Mouse (Mus musculus): Measurements from ENCODE around the gene Stk33. TPM values are rescaled to one million over a fixed set of nuclear protein-coding genes. Genes with fewer than 3 reads are reported as not detected.

The Stk33 gene
- polyA plus RNA-seq, 1 experiment, result 0.67 TPM

- Histone ChIP-seq H3K27ac (ENCODE audit: insufficient read depth, low read length) (no peak overlapping the region), H3K4me1 (ENCODE audit: control insufficient read depth, insufficient read depth, low read length) (no peaks in the 10 kb centered on the region), H3K4me3 (ENCODE audit: insufficient read depth, low read length) (no peak overlapping the region)
- TF ChIP-seq CTCF (IDR thresholded peaks at IDR 0.05; ENCODE audit: borderline replicate concordance, insufficient read depth, low read length), result no peak
- no peak for TF ChIP-seq POLR2A (IDR thresholded peaks at IDR 0.05; ENCODE audit: low read depth, low read length)
These were observed 143.5 kb downstream of the Stk33 start for GRCm38 (mm10) chr7:109295351-109295750.

DNA sequence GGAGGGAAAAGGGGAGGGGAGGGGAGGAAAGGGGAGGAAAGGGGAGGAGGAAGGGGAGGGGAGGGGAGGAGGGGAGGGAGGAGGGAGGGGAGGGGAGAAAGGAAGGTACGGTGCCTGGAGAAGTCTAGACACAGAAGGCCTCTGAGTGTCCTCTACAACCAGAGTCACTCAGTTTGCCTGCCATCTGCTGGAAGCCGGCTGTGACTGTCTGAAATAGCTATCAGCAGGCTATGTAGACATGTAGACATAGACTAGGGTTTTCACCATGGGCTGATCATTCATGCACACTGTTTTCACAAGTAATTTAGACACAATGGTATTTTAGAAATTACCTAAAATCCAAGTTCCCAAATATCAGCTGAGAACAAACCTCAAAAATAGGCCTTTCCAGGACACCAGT, 148.4 kb downstream of the Stk33 start:
- TF ChIP-seq POLR2A (IDR thresholded peaks at IDR 0.05; ENCODE audit: low read depth, low read length), result no peak
- TF ChIP-seq CTCF (IDR thresholded peaks at IDR 0.05; ENCODE audit: borderline replicate concordance, insufficient read depth, low read length), result no peak
- H3K4me1 ChIP-seq (ENCODE audit: control insufficient read depth, insufficient read depth, low read length), result no peaks in the 10 kb centered on the region
- no peak overlapping the region for H3K27ac ChIP-seq (ENCODE audit: insufficient read depth, low read length)
- H3K4me3 ChIP-seq (ENCODE audit: insufficient read depth, low read length), result no peak overlapping the region

DNA sequence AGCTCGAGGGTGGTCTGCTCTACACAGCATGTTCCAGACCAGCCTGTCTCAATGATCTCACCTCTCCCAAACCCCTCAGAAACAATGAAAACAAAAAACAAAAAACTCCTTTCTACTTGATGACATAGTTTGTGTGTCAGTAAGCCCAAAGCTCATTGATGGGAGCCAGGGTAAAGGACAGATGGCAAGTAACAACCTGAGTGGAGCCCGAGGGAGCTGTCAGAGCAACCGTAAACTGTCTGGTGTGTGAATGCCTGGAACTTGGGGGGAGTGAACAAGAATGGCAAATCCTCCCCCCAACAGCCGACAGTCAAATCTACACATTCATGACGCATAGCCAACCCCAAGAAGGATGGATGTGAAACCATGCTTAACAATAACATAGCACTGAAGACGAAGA, 149.8 kb downstream of the Stk33 start:
- Histone ChIP-seq H3K27ac (ENCODE audit: insufficient read depth, low read length) (no peak overlapping the region), H3K4me3 (ENCODE audit: insufficient read depth, low read length) (no peak overlapping the region), H3K4me1 (ENCODE audit: control insufficient read depth, insufficient read depth, low read length) (no peaks in the 10 kb centered on the region)
- TF ChIP-seq CTCF (IDR thresholded peaks at IDR 0.05; ENCODE audit: borderline replicate concordance, insufficient read depth, low read length), result no peak
- no peak for TF ChIP-seq POLR2A (IDR thresholded peaks at IDR 0.05; ENCODE audit: low read depth, low read length)

DNA sequence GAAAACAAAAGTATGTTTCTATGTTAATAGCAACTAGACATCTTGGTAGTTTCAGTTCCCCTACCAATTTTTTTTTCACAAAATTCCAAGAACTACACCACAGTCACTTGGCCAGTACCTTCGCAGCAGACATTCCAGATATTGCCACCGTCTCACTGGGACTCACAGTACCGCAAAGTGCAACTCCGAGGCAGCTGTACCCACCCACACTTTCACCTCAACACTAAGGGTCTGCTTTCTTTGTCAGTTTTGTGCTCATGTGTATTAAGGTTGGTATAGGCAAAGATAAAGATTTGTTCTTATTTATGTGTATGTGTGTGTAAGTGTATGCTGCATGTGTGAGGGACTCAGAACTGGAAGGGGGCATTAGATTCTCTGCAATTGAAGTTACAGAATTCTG, 156.8 kb downstream of the Stk33 start:
- H3K4me3 ChIP-seq (ENCODE audit: insufficient read depth, low read length), result no peak overlapping the region
- no peak for TF ChIP-seq POLR2A (IDR thresholded peaks at IDR 0.05; ENCODE audit: low read depth, low read length)
- TF ChIP-seq CTCF (IDR thresholded peaks at IDR 0.05; ENCODE audit: borderline replicate concordance, insufficient read depth, low read length), result no peak
- H3K27ac ChIP-seq (ENCODE audit: insufficient read depth, low read length), result no peak overlapping the region
- no peaks in the 10 kb centered on the region for H3K4me1 ChIP-seq (ENCODE audit: control insufficient read depth, insufficient read depth, low read length)

DNA sequence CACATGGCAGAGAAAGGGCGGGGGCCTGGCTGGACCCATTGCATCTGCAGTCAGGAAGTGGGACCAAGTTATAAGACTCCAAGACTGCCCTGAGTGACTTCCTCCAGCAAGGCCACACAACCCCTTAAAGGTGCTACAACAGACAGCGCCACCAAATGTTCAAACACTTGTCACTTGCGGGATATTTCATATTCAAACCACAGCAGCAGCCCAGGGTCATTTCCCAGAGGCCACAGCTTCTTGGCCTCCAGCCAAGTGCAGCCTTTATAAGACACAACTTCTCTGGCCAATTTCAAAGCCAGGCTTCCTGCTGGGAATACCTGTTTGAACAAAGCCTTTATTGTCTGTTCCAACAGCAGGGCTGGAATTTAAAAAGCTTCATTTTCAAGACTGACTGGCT, 162.3 kb downstream of the Stk33 start:
- Histone ChIP-seq H3K27ac (ENCODE audit: insufficient read depth, low read length) (no peak overlapping the region), H3K4me3 (ENCODE audit: insufficient read depth, low read length) (no peak overlapping the region), H3K4me1 (ENCODE audit: control insufficient read depth, insufficient read depth, low read length) (no peaks in the 10 kb centered on the region)
- no peak for TF ChIP-seq CTCF (IDR thresholded peaks at IDR 0.05; ENCODE audit: borderline replicate concordance, insufficient read depth, low read length)
- TF ChIP-seq POLR2A (IDR thresholded peaks at IDR 0.05; ENCODE audit: low read depth, low read length), result no peak

DNA sequence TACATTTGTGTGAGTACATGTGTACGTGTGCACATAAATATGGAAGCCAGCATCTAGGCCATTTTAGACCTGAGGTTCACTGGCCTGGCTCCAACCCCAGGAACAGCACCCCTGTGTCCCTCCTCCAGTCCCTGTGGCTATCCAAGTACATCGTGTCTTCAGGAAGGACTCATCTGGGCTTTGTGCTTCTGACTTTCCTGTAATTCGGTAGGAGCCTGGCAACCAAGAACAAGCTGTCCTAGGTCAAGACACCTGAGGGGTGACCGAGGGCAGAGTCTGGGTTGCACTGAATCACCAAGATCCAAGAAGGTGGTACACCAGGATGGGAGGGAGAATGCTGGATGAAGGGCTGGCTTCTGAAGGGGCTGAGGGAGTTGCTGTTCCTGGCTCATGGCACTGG, 163.0 kb downstream of the Stk33 start:
- Histone ChIP-seq H3K4me3 (ENCODE audit: insufficient read depth, low read length) (no peak overlapping the region), H3K4me1 (ENCODE audit: control insufficient read depth, insufficient read depth, low read length) (no peaks in the 10 kb centered on the region), H3K27ac (ENCODE audit: insufficient read depth, low read length) (no peak overlapping the region)
- no peak for TF ChIP-seq POLR2A (IDR thresholded peaks at IDR 0.05; ENCODE audit: low read depth, low read length)
- no peak for TF ChIP-seq CTCF (IDR thresholded peaks at IDR 0.05; ENCODE audit: borderline replicate concordance, insufficient read depth, low read length)

GRCm38 (mm10) chr7:109275151-109275550, 163.7 kb downstream of the Stk33 start:
- H3K4me3 ChIP-seq (ENCODE audit: insufficient read depth, low read length), result no peak overlapping the region
- H3K4me1 ChIP-seq (ENCODE audit: control insufficient read depth, insufficient read depth, low read length), result no peaks in the 10 kb centered on the region
- H3K27ac ChIP-seq (ENCODE audit: insufficient read depth, low read length), result no peak overlapping the region
- TF ChIP-seq POLR2A (IDR thresholded peaks at IDR 0.05; ENCODE audit: low read depth, low read length) (no peak), CTCF (IDR thresholded peaks at IDR 0.05; ENCODE audit: borderline replicate concordance, insufficient read depth, low read length) (no peak)

GRCm38 (mm10) chr7:109274289-109274688, 164.6 kb downstream of the Stk33 start:
- TF ChIP-seq POLR2A (IDR thresholded peaks at IDR 0.05; ENCODE audit: low read depth, low read length) (no peak), CTCF (IDR thresholded peaks at IDR 0.05; ENCODE audit: borderline replicate concordance, insufficient read depth, low read length) (no peak)
- no peak overlapping the region for H3K4me3 ChIP-seq (ENCODE audit: insufficient read depth, low read length)
- no peaks in the 10 kb centered on the region for H3K4me1 ChIP-seq (ENCODE audit: control insufficient read depth, insufficient read depth, low read length)
- H3K27ac ChIP-seq (ENCODE audit: insufficient read depth, low read length), result no peak overlapping the region

DNA sequence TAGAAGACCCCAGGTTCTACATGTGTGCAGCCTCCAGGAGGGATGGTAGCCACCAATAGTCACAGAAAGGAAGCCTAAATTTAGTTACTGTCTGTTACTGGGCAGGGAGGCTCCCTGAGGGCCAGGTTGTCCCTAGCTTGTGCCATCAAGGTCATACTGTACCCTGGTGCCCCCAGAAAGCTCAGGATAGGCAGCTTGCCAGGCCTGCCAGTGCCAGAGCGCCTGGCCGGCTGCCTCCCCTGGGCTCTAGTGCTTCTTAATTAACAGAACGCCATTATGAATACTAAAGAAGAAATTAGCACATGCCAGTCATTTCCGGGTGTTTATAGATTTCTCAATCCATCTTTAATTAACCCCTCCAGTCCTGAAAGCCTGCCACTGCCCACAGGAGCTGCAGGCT, 169.8 kb downstream of the Stk33 start:
- Histone ChIP-seq H3K4me1 (ENCODE audit: control insufficient read depth, insufficient read depth, low read length) (no peaks in the 10 kb centered on the region), H3K4me3 (ENCODE audit: insufficient read depth, low read length) (no peak overlapping the region), H3K27ac (ENCODE audit: insufficient read depth, low read length) (no peak overlapping the region)
- no peak for TF ChIP-seq CTCF (IDR thresholded peaks at IDR 0.05; ENCODE audit: borderline replicate concordance, insufficient read depth, low read length)
- TF ChIP-seq POLR2A (IDR thresholded peaks at IDR 0.05; ENCODE audit: low read depth, low read length), result no peak

GRCm38 (mm10) chr7:109267370-109267769, 171.5 kb downstream of the Stk33 start:
- Histone ChIP-seq H3K4me3 (ENCODE audit: insufficient read depth, low read length) (no peak overlapping the region), H3K4me1 (ENCODE audit: control insufficient read depth, insufficient read depth, low read length) (no peaks in the 10 kb centered on the region), H3K27ac (ENCODE audit: insufficient read depth, low read length) (no peak overlapping the region)
- TF ChIP-seq CTCF (IDR thresholded peaks at IDR 0.05; ENCODE audit: borderline replicate concordance, insufficient read depth, low read length) (no peak), POLR2A (IDR thresholded peaks at IDR 0.05; ENCODE audit: low read depth, low read length) (no peak)

- no peak for TF ChIP-seq CTCF (IDR thresholded peaks at IDR 0.05; ENCODE audit: borderline replicate concordance, insufficient read depth, low read length)
- TF ChIP-seq POLR2A (IDR thresholded peaks at IDR 0.05; ENCODE audit: low read depth, low read length), result no peak
- no peaks in the 10 kb centered on the region for H3K4me1 ChIP-seq (ENCODE audit: control insufficient read depth, insufficient read depth, low read length)
- no peak overlapping the region for H3K27ac ChIP-seq (ENCODE audit: insufficient read depth, low read length)
- H3K4me3 ChIP-seq (ENCODE audit: insufficient read depth, low read length), result no peak overlapping the region
These were observed 172.7 kb downstream of the Stk33 start for GRCm38 (mm10) chr7:109266181-109266580.
